Mouse (Mus musculus) heart, postnatal 0 days (tissue): ENCODE results near the gene Dad1.

Source experiments
- CTCF ChIP-seq: IDR thresholded peaks from 2 replicates; pipeline ENCODE4 v1.5.1; 2016; ENCODE audit warnings: antibody characterized with exemption, control low read depth, low read depth
- EP300 ChIP-seq: IDR thresholded peaks from 2 replicates; pipeline ENCODE4 v1.6.1; 2016; ENCODE audit warnings: antibody characterized with exemption, low read depth

- TF ChIP-seq CTCF (no peak), EP300 (no peak)
Observed at GRCm38 (mm10) chr14:54260196-54260595, 6.3 kb upstream of the Dad1 start.
